Mouse (Mus musculus): ENCODE data around the gene Spata5. TPM values are rescaled to one million over a fixed set of nuclear protein-coding genes. Genes with fewer than 3 reads are reported as not detected.

Spata5 gene
- total and polyA plus RNA-seq, 3 experiments, result 33.5 to 67.6 TPM; not detected in 1

GRCm38 (mm10) chr3:37567505-37567904, 147.8 kb downstream of the Spata5 start:
- H3K27me3 ChIP-seq (ENCODE audit: control insufficient read depth in 1 of 2, insufficient read depth in 2 of 2, low read length in 2 of 2), result no peaks in the 10 kb centered on the region
- no peak overlapping the region for H3K27ac ChIP-seq (ENCODE audit: control insufficient read depth, low read depth, low read length)
- DNase-seq (ENCODE audit: low read depth, low spot score), result no peak
- H3K9me3 ChIP-seq (replicated peaks; ENCODE audit: insufficient read depth, low read length), result no peaks in the 10 kb centered on the region
- H3K9ac ChIP-seq (ENCODE audit: control insufficient read depth, low read depth, low read length, poor library complexity, severe bottlenecking), result no peak overlapping the region
- H3K79me2 ChIP-seq (ENCODE audit: control insufficient read depth, insufficient read depth, low read length, poor library complexity), result no peaks in the 10 kb centered on the region
- H3K36me3 ChIP-seq (ENCODE audit: control insufficient read depth in 1 of 2, insufficient read depth in 2 of 2, low read length in 2 of 2), result peaks cover 2 to 7% of the 10 kb centered on the region in 2 experiments; a peak in 3 of 4 replicates
- H3K4me1 ChIP-seq (ENCODE audit: control insufficient read depth in 1 of 2, insufficient read depth in 2 of 2, low read length in 2 of 2), result no peaks in the 10 kb centered on the region
- H3K4me3 ChIP-seq (ENCODE audit: control insufficient read depth in 1 of 2, insufficient read depth in 1 of 2, low read depth in 2 of 2, low read length in 2 of 2), result no peak overlapping the region
- TF ChIP-seq ELF1 (IDR thresholded peaks at IDR 0.05; ENCODE audit: low read depth, low read length), result no peak
- no peak for TF ChIP-seq RCOR1 (IDR thresholded peaks at IDR 0.05; ENCODE audit: low read depth, low read length)
- TF ChIP-seq USF1 (IDR thresholded peaks at IDR 0.05; ENCODE audit: low read depth, low read length), result no peak
- no peak for TF ChIP-seq GABPA (IDR thresholded peaks at IDR 0.05; ENCODE audit: low read depth, low read length)
- TF ChIP-seq TCF12 (IDR thresholded peaks at IDR 0.05; ENCODE audit: low read depth, low read length), result no peak
- no peak for TF ChIP-seq GATA1 (IDR thresholded peaks at IDR 0.05; ENCODE audit: low read depth, low read length)
- TF ChIP-seq ZC3H11A (IDR thresholded peaks at IDR 0.05; ENCODE audit: low read depth, low read length), result no peak
- TF ChIP-seq ETS1 (IDR thresholded peaks at IDR 0.05; ENCODE audit: low read depth, low read length), result no peak
- TF ChIP-seq EP300 (IDR thresholded peaks at IDR 0.05; ENCODE audit: low read depth in 1 of 2, low read length in 2 of 2), result no peak
- TF ChIP-seq MEF2A (IDR thresholded peaks at IDR 0.05; ENCODE audit: extremely low read depth, insufficient replicate concordance, low read depth, low read length, poor library complexity, severe bottlenecking), result no peak
- no peak for TF ChIP-seq TAL1 (IDR thresholded peaks at IDR 0.05; ENCODE audit: low read length)
- TF ChIP-seq JUND (IDR thresholded peaks at IDR 0.05; ENCODE audit: low read depth, low read length), result no peak
- TF ChIP-seq MYC (IDR thresholded peaks at IDR 0.05; ENCODE audit: low read depth, low read length), result no peak
- no peak for TF ChIP-seq SIN3A (IDR thresholded peaks at IDR 0.05; ENCODE audit: low read length)
- no peak for TF ChIP-seq MAFK (IDR thresholded peaks at IDR 0.05; ENCODE audit: borderline replicate concordance, low read depth, low read length)

DNA sequence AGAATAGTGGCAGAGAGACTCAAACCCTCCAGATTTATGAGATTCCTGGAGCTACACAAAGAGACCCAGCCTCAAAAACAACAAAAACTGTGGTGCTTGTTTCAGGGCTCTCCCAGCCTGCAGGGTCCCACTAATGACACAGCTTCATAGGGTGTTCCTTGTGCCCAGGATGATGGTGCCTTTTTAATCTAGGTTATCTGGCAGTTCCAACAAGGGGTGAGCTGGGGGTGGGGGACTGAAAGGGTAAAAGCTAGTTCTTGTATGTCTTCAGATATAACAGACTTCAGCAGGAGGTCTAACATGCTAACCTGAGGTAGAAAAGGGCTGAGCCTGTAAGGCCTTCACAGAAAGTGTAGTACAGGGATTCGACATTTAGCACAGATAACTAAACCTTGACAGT, 149.1 kb downstream of the Spata5 start:
- Histone ChIP-seq H3K27ac (ENCODE audit: control insufficient read depth, low read depth, low read length) (no peak overlapping the region), H3K9me3 (replicated peaks; ENCODE audit: insufficient read depth, low read length) (no peaks in the 10 kb centered on the region), H3K36me3 (ENCODE audit: control insufficient read depth in 1 of 2, insufficient read depth in 2 of 2, low read length in 2 of 2) (peaks cover 2 to 7% of the 10 kb centered on the region in 2 experiments; a peak in 3 of 4 replicates), H3K79me2 (ENCODE audit: control insufficient read depth, insufficient read depth, low read length, poor library complexity) (no peaks in the 10 kb centered on the region), H3K27me3 (ENCODE audit: control insufficient read depth in 1 of 2, insufficient read depth in 2 of 2, low read length in 2 of 2) (no peaks in the 10 kb centered on the region), H3K4me1 (ENCODE audit: control insufficient read depth in 1 of 2, insufficient read depth in 2 of 2, low read length in 2 of 2) (no peaks in the 10 kb centered on the region), H3K4me3 (ENCODE audit: control insufficient read depth in 1 of 2, insufficient read depth in 1 of 2, low read depth in 2 of 2, low read length in 2 of 2) (no peak overlapping the region), H3K9ac (ENCODE audit: control insufficient read depth, low read depth, low read length, poor library complexity, severe bottlenecking) (no peak overlapping the region)
- no peak for DNase-seq (ENCODE audit: low read depth, low spot score)
- TF ChIP-seq RAD21 (IDR thresholded peaks at IDR 0.05; ENCODE audit: low read depth, low read length) (no peak), NRF1 (IDR thresholded peaks at IDR 0.05; ENCODE audit: insufficient read depth, low read depth, low read length, poor library complexity, severe bottlenecking) (no peak), ZKSCAN1 (IDR thresholded peaks at IDR 0.05; ENCODE audit: low read depth, low read length) (no peak), MAX (IDR thresholded peaks at IDR 0.05; ENCODE audit: low read length) (no peak), CHD1 (IDR thresholded peaks at IDR 0.05; ENCODE audit: low read depth, low read length) (no peak), JUND (IDR thresholded peaks at IDR 0.05; ENCODE audit: low read depth, low read length) (no peak), SMC3 (IDR thresholded peaks at IDR 0.05; ENCODE audit: low read depth, low read length) (no peak), EP300 (IDR thresholded peaks at IDR 0.05; ENCODE audit: low read depth in 1 of 2, low read length in 2 of 2) (no peak), TCF12 (IDR thresholded peaks at IDR 0.05; ENCODE audit: low read depth, low read length) (no peak)

Measured in MEL (cell line).